Mouse (Mus musculus): Measurements from ENCODE around the gene Dexi. TPM values are rescaled to one million over a fixed set of nuclear protein-coding genes. Genes with fewer than 3 reads are reported as not detected.

The Dexi gene
- polyA plus RNA-seq (2014; fragmentation: Illumina TruSeq; extraction: RNeasy Lipid Tissue Mini Kit (QIAGEN cat#74804)): 2.4 TPM

GRCm38 (mm10) chr16:10542698-10543365 is at the start of gene Dexi:
Gene Dexi (minus strand): TSS chr16:10543054.

GRCm38 (mm10) chr16:10544995-10545622 is 2.3 kb upstream of the Dexi start, which contains the start of gene Clec16a:
Gene Clec16a (plus strand): TSS chr16:10545339.

GRCm38 (mm10) chr16:10479857-10480256 is 63.0 kb downstream of the Dexi start, which contains the start of gene Ciita:
Gene Ciita (plus strand): TSS chr16:10480059.

Other genes with a start within 250 kb of the Dexi start
- 22.3 TPM for gene Emp2, start 229.1 kb downstream of the Dexi start, polyA plus RNA-seq (2014; fragmentation: Illumina TruSeq; extraction: RNeasy Lipid Tissue Mini Kit (QIAGEN cat#74804))
- not detected for gene Tekt5, start 147.6 kb downstream of the Dexi start, polyA plus RNA-seq (2014; fragmentation: Illumina TruSeq; extraction: RNeasy Lipid Tissue Mini Kit (QIAGEN cat#74804))
- 4.9 TPM for gene Nubp1, start 131.1 kb downstream of the Dexi start, polyA plus RNA-seq (2014; fragmentation: Illumina TruSeq; extraction: RNeasy Lipid Tissue Mini Kit (QIAGEN cat#74804))
- 0.71 TPM for gene Tvp23a, start 95.7 kb downstream of the Dexi start, polyA plus RNA-seq (2014; fragmentation: Illumina TruSeq; extraction: RNeasy Lipid Tissue Mini Kit (QIAGEN cat#74804))
- 0.86 TPM for gene Ciita, start 63.0 kb downstream of the Dexi start, polyA plus RNA-seq (2014; fragmentation: Illumina TruSeq; extraction: RNeasy Lipid Tissue Mini Kit (QIAGEN cat#74804))
- 11.4 TPM for gene Clec16a, start 2.3 kb upstream of the Dexi start, polyA plus RNA-seq (2014; fragmentation: Illumina TruSeq; extraction: RNeasy Lipid Tissue Mini Kit (QIAGEN cat#74804))
- gene Socs1, start 242.5 kb upstream of the Dexi start, polyA plus RNA-seq (2014; fragmentation: Illumina TruSeq; extraction: RNeasy Lipid Tissue Mini Kit (QIAGEN cat#74804)): 0.63 TPM
- not detected for gene Tnp2, start 245.6 kb upstream of the Dexi start, polyA plus RNA-seq (2014; fragmentation: Illumina TruSeq; extraction: RNeasy Lipid Tissue Mini Kit (QIAGEN cat#74804))
- not detected for gene Prm3, start 247.9 kb upstream of the Dexi start, polyA plus RNA-seq (2014; fragmentation: Illumina TruSeq; extraction: RNeasy Lipid Tissue Mini Kit (QIAGEN cat#74804))